Mouse (Mus musculus) ES-E14 (cell line): ENCODE data around the gene Phb. TPM values are rescaled to one million over a fixed set of nuclear protein-coding genes. Genes with fewer than 3 reads are reported as not detected.

ENCODE experiments used
- DNase-seq: peaks from one replicate; pipeline ENCODE4 v3.0.0-alpha.2; 2013; ENCODE audit warnings: low read depth, low spot score
- H3K27ac ChIP-seq: 2 replicates; pipeline ENCODE4 v1.5.1; 2012; ENCODE audit warnings: low read depth, mild to moderate bottlenecking, low read length, moderate library complexity, mixed read lengths; ENCODE audit not compliant: poor library complexity, insufficient read depth, severe bottlenecking
- H3K36me3 ChIP-seq: 2 replicates; pipeline ENCODE4 v1.6.1; 2012; ENCODE audit warnings: mild to moderate bottlenecking, low read length, moderate library complexity, mixed read lengths; ENCODE audit not compliant: control insufficient read depth, poor library complexity, insufficient read depth, severe bottlenecking
- H3K4me1 ChIP-seq, 2 experiments: fragments of 150-350 bp in 1 of 2; sonication (generic) in 1 of 2; 2 replicates each; pipeline ENCODE4 v1.6.1; 2012; ENCODE audit warnings: low read length in 2 of 2, mild to moderate bottlenecking in 1 of 2, mixed read lengths in 1 of 2; ENCODE audit not compliant: control insufficient read depth in 2 of 2, insufficient read depth in 2 of 2, poor library complexity in 1 of 2
- H3K4me3 ChIP-seq, 2 experiments: fragments of 150-350 bp in 1 of 2; sonication (generic) in 1 of 2; 2 replicates each; pipeline ENCODE4 v1.5.1; 2012; ENCODE audit warnings: low read length in 2 of 2, low read depth in 1 of 2, mild to moderate bottlenecking in 1 of 2, mixed read lengths in 1 of 2; ENCODE audit not compliant: insufficient read depth in 1 of 2, poor library complexity in 1 of 2, severe bottlenecking in 1 of 2
- H3K9ac ChIP-seq: 2 replicates; pipeline ENCODE4 v1.6.1; 2012; ENCODE audit warnings: low read depth, mild to moderate bottlenecking, low read length, mixed read lengths; ENCODE audit not compliant: poor library complexity, insufficient read depth, severe bottlenecking
- H3K9me3 ChIP-seq: fragments of 150-350 bp; sonication (generic); 2 replicates; pipeline ENCODE4 v1.6.1; 2012; ENCODE audit warnings: low read depth, mild to moderate bottlenecking, low read length; ENCODE audit not compliant: control insufficient read depth, insufficient read depth
- CHD2 ChIP-seq: IDR thresholded peaks from 2 replicates; pipeline ENCODE4 v1.6.1; 2014; ENCODE audit warnings: mild to moderate bottlenecking, low read depth, low read length, inconsistent platforms
- HCFC1 ChIP-seq: IDR thresholded peaks from 2 replicates; pipeline ENCODE4 v1.6.1; 2012; ENCODE audit warnings: low read length, inconsistent platforms, borderline replicate concordance; ENCODE audit not compliant: insufficient read depth
- MAFK ChIP-seq: IDR thresholded peaks from 2 replicates; pipeline ENCODE4 v1.6.1; 2014; ENCODE audit warnings: mild to moderate bottlenecking, low read depth, low read length, inconsistent platforms; ENCODE audit not compliant: insufficient read depth
- ZC3H11A ChIP-seq: IDR thresholded peaks from 2 replicates; pipeline ENCODE4 v1.6.1; 2012; ENCODE audit warnings: low read depth, mild to moderate bottlenecking, inconsistent platforms, low read length, borderline replicate concordance
- ZNF384 ChIP-seq: IDR thresholded peaks from 2 replicates; pipeline ENCODE4 v1.6.1; 2012; ENCODE audit warnings: low read depth, low read length, inconsistent platforms
- in situ Hi-C, 2 experiments: fragments of 600-800 bp; cut with MboI; formaldehyde crosslinking; loops; one replicate each; pipeline ENCODE4 v1.15.1; 2025; ENCODE audit warnings: low sequenced_read_pairs in 2 of 2, inconsistent platforms in 1 of 2; ENCODE audit not compliant: unreplicated experiment in 2 of 2
- total RNA-seq: library from RNA; depleted of rRNA; stranded (reverse); fragments of 300-350 nt; gene quantifications from 2 replicates; pipeline ENCODE4 v1.2.3, GENCODE M21; 2012

The Phb gene
- total RNA-seq, 1 experiment: 693 TPM

GRCm38 (mm10) chr11:95676307-95676706, 9.6 kb downstream of the Phb start:
- no peak for TF ChIP-seq CHD2
- no peak for TF ChIP-seq MAFK
- no peak for TF ChIP-seq ZC3H11A
- TF ChIP-seq ZNF384: no peak
- no peak for TF ChIP-seq HCFC1
- Histone ChIP-seq H3K27ac (no peak overlapping the region), H3K9ac (no peak overlapping the region), H3K36me3 (peaks cover 64% of the 10 kb centered on the region), H3K9me3 (no peaks in the 10 kb centered on the region), H3K4me1 (peaks cover 2 to 8% of the 10 kb centered on the region in 2 experiments; a peak in 1 of 4 replicates), H3K4me3 (no peak overlapping the region)
- in situ Hi-C loops: no loop called here
- DNase-seq: peak; percentile 74

GRCm38 (mm10) chr11:95677925-95678701, 11.4 kb downstream of the Phb start:
- Histone ChIP-seq H3K9me3 (no peaks in the 10 kb centered on the region), H3K4me1 (peaks cover 2 to 9% of the 10 kb centered on the region in 2 experiments; a peak in 2 of 4 replicates), H3K27ac (no peak overlapping the region), H3K36me3 (peaks cover 55% of the 10 kb centered on the region), H3K9ac (no peak overlapping the region), H3K4me3 (no peak overlapping the region)
- TF ChIP-seq HCFC1 (no peak), MAFK (no peak), ZC3H11A (no peak), ZNF384 (no peak), CHD2 (no peak)
- in situ Hi-C loops: no loop called here
- DNase-seq: no peak

- Histone ChIP-seq H3K27ac (no peak overlapping the region), H3K4me3 (no peak overlapping the region), H3K9me3 (no peaks in the 10 kb centered on the region), H3K36me3 (peaks cover 36% of the 10 kb centered on the region), H3K9ac (no peak overlapping the region), H3K4me1 (peaks cover 2 to 13% of the 10 kb centered on the region in 2 experiments; a peak in 1 of 4 replicates)
- DNase-seq: no peak
- in situ Hi-C loops: no loop called here
- TF ChIP-seq CHD2 (no peak), ZC3H11A (no peak), ZNF384 (no peak), MAFK (no peak), HCFC1 (no peak)
Measured at GRCm38 (mm10) chr11:95681995-95682601, 15.3 kb downstream of the Phb start.

GRCm38 (mm10) chr11:95682946-95683345, 16.2 kb downstream of the Phb start:
- no peak overlapping the region for H3K4me3 ChIP-seq
- peaks cover 2 to 13% of the 10 kb centered on the region in 2 experiments; a peak in 1 of 4 replicates for H3K4me1 ChIP-seq
- TF ChIP-seq MAFK (no peak), ZNF384 (no peak), HCFC1 (no peak), CHD2 (no peak), ZC3H11A (no peak)
- H3K9me3 ChIP-seq: no peaks in the 10 kb centered on the region
- H3K9ac ChIP-seq: no peak overlapping the region
- peaks cover 28% of the 10 kb centered on the region for H3K36me3 ChIP-seq
- in situ Hi-C loops: no loop called here
- DNase-seq: no peak
- H3K27ac ChIP-seq: no peak overlapping the region
